ENCODE assay signal across 25 mouse cellular contexts in genomic region chr5:12767383-12767782, GRCm38 (mm10).
DNase-seq lines count a peak whose midpoint lies in the region; ATAC-seq and TF ChIP-seq lines count a peak whose summit lies in the region.
"Had no signal": no experiment of that assay in that cellular context is flagged by ENCODE, and none has a peak within 500 bp of the region (broad histone marks: within the 10 kb centered on the region; RNA-seq: fewer than 3 reads in every experiment).

No protein-coding gene starts in this region.

- H3K9me3 ChIP-seq in heart, postnatal 0 days (replicated peaks; ENCODE audit: control insufficient read depth, low read length): no peaks in the 10 kb centered on the region
- H3K9me3 ChIP-seq in heart, embryonic 10.5 days: no peaks in the 10 kb centered on the region
- H3K9me3 ChIP-seq: embryonic facial prominence, embryonic 13.5 days; forebrain, embryonic 10.5 days; forebrain, embryonic 13.5 days; heart, embryonic 13.5 days; hindbrain, embryonic 12.5 days; hindbrain, embryonic 15.5 days had no signal

- WGBS in heart, postnatal 0 days: 63% methylated on average over 1 of the region's 1 CpGs
- WGBS in heart, embryonic 10.5 days: 79% methylated on average over 1 of the region's 1 CpGs

- no peak for TF ChIP-seq EP300 in heart, postnatal 0 days (IDR thresholded peaks at IDR 0.05; ENCODE audit: low read depth)

- H3K36me3 ChIP-seq in heart, postnatal 0 days (replicated peaks; ENCODE audit: control insufficient read depth, insufficient read depth, low read length): no peaks in the 10 kb centered on the region
- no peaks in the 10 kb centered on the region for H3K36me3 ChIP-seq in heart, embryonic 10.5 days
- H3K36me3 ChIP-seq in C2C12 (ENCODE audit: control insufficient read depth, insufficient read depth) (no peaks in the 10 kb centered on the region), myocyte (ENCODE audit: control insufficient read depth, insufficient read depth) (no peaks in the 10 kb centered on the region)
- H3K36me3 ChIP-seq: embryonic facial prominence, embryonic 13.5 days; forebrain, embryonic 10.5 days; heart, embryonic 13.5 days; hindbrain, embryonic 12.5 days; hindbrain, embryonic 15.5 days had no signal

- no peak for TF ChIP-seq POLR2A in myocyte (IDR thresholded peaks at IDR 0.05; ENCODE audit: insufficient read length, low read depth)

- DNase-seq in embryo, embryonic 10.5 days (ENCODE audit: low spot score): peak; percentile 7
- no peak for DNase-seq in embryo, embryonic 9.5 days (ENCODE audit: extremely low spot score)
- DNase-seq in heart, postnatal 0 days (ENCODE audit: low spot score): peak; percentile 13
- no peak for DNase-seq in heart, embryonic 10.5 days (ENCODE audit: low spot score)
- DNase-seq in thymus, postnatal 25 days: no peak
- DNase-seq: adrenal gland, adult 8-10 months; adrenal gland, postnatal 25 days; B cell, adult 2 months; cerebellum, adult 11-12 months; cerebellum, adult 9-10 months; cerebellum, postnatal 14 days; gastrocnemius, postnatal 10 days; gastrocnemius, postnatal 36 days had no signal

- ATAC-seq in heart, postnatal 0 days (ENCODE audit: insufficient read depth, low read depth): peak; percentile 27; the same call in 1 of the 2 replicates
- ATAC-seq: activated CD4-positive, CD25-positive, alpha-beta regulatory T cell, adult 4 months; CD4-positive, CD25-positive, alpha-beta regulatory T cell, adult 4 months; forebrain, embryonic 13.5 days; forebrain, embryonic 16.5 days; intestine, postnatal 0 days had no signal

- no peaks in the 10 kb centered on the region for H3K27me3 ChIP-seq in heart, postnatal 0 days (ENCODE audit: control insufficient read depth, insufficient read depth, low read length)
- H3K27me3 ChIP-seq in heart, embryonic 10.5 days (ENCODE audit: insufficient read depth, poor library complexity, severe bottlenecking): no peaks in the 10 kb centered on the region
- H3K27me3 ChIP-seq in C2C12 (ENCODE audit: control insufficient read depth, insufficient read depth, insufficient read length) (no peaks in the 10 kb centered on the region), myocyte (ENCODE audit: control insufficient read depth, insufficient read depth, insufficient read length) (no peaks in the 10 kb centered on the region)
- H3K27me3 ChIP-seq: embryonic facial prominence, embryonic 13.5 days; forebrain, embryonic 13.5 days; heart, embryonic 13.5 days; hindbrain, embryonic 12.5 days; hindbrain, embryonic 15.5 days had no signal

- H3K4me1 ChIP-seq in heart, postnatal 0 days (ENCODE audit: control insufficient read depth, insufficient read depth): no peaks in the 10 kb centered on the region
- H3K4me1 ChIP-seq in heart, embryonic 10.5 days: no peaks in the 10 kb centered on the region
- H3K4me1 ChIP-seq: embryonic facial prominence, embryonic 13.5 days; forebrain, embryonic 13.5 days; hindbrain, embryonic 12.5 days; hindbrain, embryonic 15.5 days had no signal

- H3K4me2 ChIP-seq in heart, postnatal 0 days (ENCODE audit: low read depth, low read length): no peak overlapping the region
- peak overlapping the region; percentile 37 for H3K4me2 ChIP-seq in myocyte (ENCODE audit: low read depth)
- H3K4me2 ChIP-seq: embryonic facial prominence, embryonic 13.5 days; forebrain, embryonic 13.5 days; heart, embryonic 13.5 days; hindbrain, embryonic 12.5 days; hindbrain, embryonic 15.5 days had no signal

- no peak overlapping the region for H3K4me3 ChIP-seq in heart, postnatal 0 days (ENCODE audit: low read depth, low read length)
- no peak overlapping the region for H3K4me3 ChIP-seq in heart, embryonic 10.5 days
- H3K4me3 ChIP-seq in C2C12 (ENCODE audit: insufficient read depth, poor library complexity, severe bottlenecking): no peak overlapping the region
- H3K4me3 ChIP-seq in myocyte: no peak overlapping the region
- H3K4me3 ChIP-seq: embryonic facial prominence, embryonic 13.5 days; forebrain, embryonic 10.5 days; forebrain, embryonic 13.5 days; heart, embryonic 13.5 days; hindbrain, embryonic 12.5 days; hindbrain, embryonic 15.5 days had no signal

- no peak for TF ChIP-seq CTCF in heart, postnatal 0 days (IDR thresholded peaks at IDR 0.05; ENCODE audit: low read depth)
- no peak for TF ChIP-seq CTCF in C2C12 (IDR thresholded peaks at IDR 0.05; ENCODE audit: control insufficient read depth, insufficient read depth, insufficient read length)

- no peaks in the 10 kb centered on the region for H3K79me3 ChIP-seq in C2C12 (ENCODE audit: low read depth)

- no peak overlapping the region for H3K9ac ChIP-seq in heart, postnatal 0 days (replicated peaks; ENCODE audit: low read depth, low read length)
- H3K9ac ChIP-seq: embryonic facial prominence, embryonic 13.5 days; forebrain, embryonic 13.5 days; heart, embryonic 13.5 days; hindbrain, embryonic 12.5 days; hindbrain, embryonic 15.5 days had no signal

- no peak overlapping the region for H3K27ac ChIP-seq in heart, postnatal 0 days (ENCODE audit: low read depth)
- H3K27ac ChIP-seq in heart, embryonic 10.5 days: no peak overlapping the region
- H3K27ac ChIP-seq: embryonic facial prominence, embryonic 13.5 days; forebrain, embryonic 10.5 days; forebrain, embryonic 13.5 days; heart, embryonic 13.5 days; hindbrain, embryonic 12.5 days; hindbrain, embryonic 15.5 days had no signal

- no peak overlapping the region for H3ac ChIP-seq in C2C12 (ENCODE audit: control insufficient read depth, insufficient read length, low read depth)
- H3ac ChIP-seq in myocyte (ENCODE audit: control insufficient read depth, insufficient read length): no peak overlapping the region

- H3K79me2 ChIP-seq in C2C12 (ENCODE audit: control insufficient read depth, insufficient read depth): no peaks in the 10 kb centered on the region
- no peaks in the 10 kb centered on the region for H3K79me2 ChIP-seq in myocyte (ENCODE audit: control insufficient read depth, insufficient read depth)

TF ChIP-seq in C2C12, 6 proteins besides CTCF, POLR2A, EP300 and RAD21:
- TF ChIP-seq USF1 (IDR thresholded peaks at IDR 0.05; ENCODE audit: low read depth) (no peak), MYOD1 (IDR thresholded peaks at IDR 0.05; ENCODE audit: control insufficient read depth, insufficient read length, low read depth) (peak; percentile 8)

TF ChIP-seq in myocyte, 11 proteins besides CTCF, POLR2A, EP300 and RAD21:
- no peak for TF ChIP-seq SRF (IDR thresholded peaks at IDR 0.05; ENCODE audit: control insufficient read depth, insufficient read length, low read depth)
- TF ChIP-seq E2F4 (IDR thresholded peaks at IDR 0.05; ENCODE audit: insufficient read depth): no peak
- TF ChIP-seq CEBPB (IDR thresholded peaks at IDR 0.05; ENCODE audit: insufficient read depth, poor library complexity, severe bottlenecking): no peak
- TF ChIP-seq USF1 (IDR thresholded peaks at IDR 0.05; ENCODE audit: low read depth): no peak
- TF ChIP-seq POLR2AphosphoS2 (IDR thresholded peaks at IDR 0.05; ENCODE audit: insufficient read length, low read depth): no peak
- TF ChIP-seq REST (IDR thresholded peaks at IDR 0.05; ENCODE audit: insufficient read depth, insufficient read length): no peak
- no peak for TF ChIP-seq TCF3 (IDR thresholded peaks at IDR 0.05; ENCODE audit: insufficient read length, low read depth)
- TF ChIP-seq TCF12 (IDR thresholded peaks at IDR 0.05; ENCODE audit: insufficient read depth, poor library complexity, severe bottlenecking): no peak
- TF ChIP-seq MAX (IDR thresholded peaks at IDR 0.05; ENCODE audit: low read depth): no peak
- TF ChIP-seq MYOG (IDR thresholded peaks at IDR 0.05; ENCODE audit: control insufficient read depth in 1 of 3, insufficient read depth in 1 of 3, insufficient read length in 2 of 3, low read depth in 2 of 3): peak in 2 of 3 experiments; percentile 50 to 56
- TF ChIP-seq MYOD1 (IDR thresholded peaks at IDR 0.05; ENCODE audit: control insufficient read depth in 1 of 3, insufficient read length in 2 of 3, low read depth in 2 of 3): peak; percentile 40 to 77 (median 58)

Comparison
In these comparisons a context has a peak if more than half of its experiments do, and no peak if none do; other contexts are left out.
1. DNase-seq: peak in embryo, embryonic 10.5 days (single experiment) and heart, postnatal 0 days (single experiment); none in embryo, embryonic 9.5 days (single experiment), heart, embryonic 10.5 days (single experiment) and thymus, postnatal 25 days (single experiment).